Mouse (Mus musculus) left cerebral cortex, adult 9 months (tissue): ENCODE results near the gene Sctr.

ENCODE experiments used
- DNase-seq, 2 experiments: peaks; one replicate each; pipeline ENCODE4 v3.0.0; 2022; ENCODE audit warnings: low spot score in 2 of 2

Sctr gene

DNA sequence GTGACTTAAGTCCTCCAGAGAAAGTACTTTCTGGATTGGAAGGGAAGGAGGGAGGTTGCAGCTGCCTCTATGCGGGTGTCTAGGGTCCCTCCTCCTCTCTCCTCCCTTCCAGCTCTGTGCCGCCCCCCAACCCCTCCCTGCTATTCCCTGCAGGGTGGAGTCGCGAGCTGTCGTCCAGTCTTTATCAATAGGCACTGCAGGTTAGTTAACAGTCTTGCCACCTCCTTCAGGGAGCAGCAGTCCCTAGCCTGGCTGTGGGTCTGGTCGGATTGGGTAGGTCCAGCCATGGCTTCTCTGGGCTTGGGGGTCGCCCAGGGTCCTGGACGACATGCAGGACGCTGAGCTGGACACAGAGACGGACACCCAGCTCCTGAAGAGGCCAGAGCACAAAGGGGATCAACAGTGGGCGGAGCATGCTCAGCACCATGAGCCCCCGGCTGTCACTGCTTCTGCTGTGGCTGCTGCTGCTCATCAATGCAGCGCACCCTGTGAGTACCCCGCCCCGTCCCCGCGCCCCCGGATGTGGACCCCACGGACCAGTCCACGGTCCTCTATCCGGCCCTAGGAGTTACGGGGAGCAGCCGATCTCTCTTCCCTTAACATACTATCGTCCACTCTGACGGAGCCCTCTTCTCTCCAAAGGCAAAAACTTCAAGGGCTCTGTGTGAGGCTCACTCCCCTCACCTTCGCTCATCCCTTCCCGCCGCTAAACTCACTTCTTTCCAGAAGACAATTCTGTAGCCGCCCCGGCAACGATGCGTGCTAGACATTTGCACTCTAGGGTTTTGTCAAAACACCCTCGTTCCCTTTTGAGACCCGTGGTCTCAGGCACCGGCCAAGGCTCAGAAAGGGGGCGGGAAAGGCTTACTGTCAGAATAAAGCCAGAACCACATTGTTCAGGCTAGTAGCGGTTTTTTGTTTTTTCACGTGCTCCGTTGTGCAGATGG, at the start of gene Sctr:
TSS of gene Sctr (plus strand) at position 51 of the 947 bp plus-strand sequence.
- DNase-seq, result no peak

DNA sequence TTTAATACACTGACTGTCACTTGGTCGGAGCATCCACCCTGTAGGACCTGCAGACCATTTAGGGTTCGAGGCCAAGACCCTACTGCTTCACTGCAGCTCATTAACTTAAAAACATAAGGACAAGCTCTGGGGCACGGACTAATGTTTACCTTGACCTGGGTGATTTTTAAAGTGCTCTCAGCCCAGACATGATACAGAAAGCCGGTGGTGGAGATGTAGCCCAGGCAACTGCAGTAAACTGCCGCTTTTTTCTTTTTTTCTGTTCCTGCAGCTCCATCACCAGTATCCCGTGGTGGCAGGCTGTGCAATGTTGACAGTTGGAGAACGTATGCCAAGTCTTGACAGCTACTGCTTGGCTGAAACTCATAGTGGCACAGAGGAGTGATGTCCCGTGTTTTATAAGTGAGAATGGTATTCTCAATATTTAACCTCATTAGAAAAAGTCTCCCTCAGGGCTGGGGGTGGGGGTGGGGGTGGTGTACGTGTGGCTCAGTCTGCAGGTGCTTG, 48.9 kb upstream of the Sctr start:
- no peak for DNase-seq

DNA sequence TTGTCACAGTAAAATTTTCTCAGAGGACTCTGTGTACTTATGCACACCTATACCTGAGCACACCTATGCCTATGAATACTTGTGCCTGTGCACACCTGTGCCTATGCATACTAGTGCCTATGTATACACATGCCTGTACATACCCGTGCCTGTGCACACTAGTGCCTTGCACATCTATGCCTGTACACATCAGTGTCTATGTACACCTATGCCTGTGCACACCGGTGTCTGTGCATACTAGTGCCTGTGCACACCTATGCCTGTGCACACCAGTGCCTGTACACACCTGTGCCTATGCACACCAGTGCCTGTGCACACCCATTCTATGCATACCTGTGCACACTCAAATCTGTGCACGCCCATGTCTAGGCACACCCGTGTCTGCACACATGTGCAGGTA, 47.2 kb upstream of the Sctr start:
- DNase-seq, result no peak

DNA sequence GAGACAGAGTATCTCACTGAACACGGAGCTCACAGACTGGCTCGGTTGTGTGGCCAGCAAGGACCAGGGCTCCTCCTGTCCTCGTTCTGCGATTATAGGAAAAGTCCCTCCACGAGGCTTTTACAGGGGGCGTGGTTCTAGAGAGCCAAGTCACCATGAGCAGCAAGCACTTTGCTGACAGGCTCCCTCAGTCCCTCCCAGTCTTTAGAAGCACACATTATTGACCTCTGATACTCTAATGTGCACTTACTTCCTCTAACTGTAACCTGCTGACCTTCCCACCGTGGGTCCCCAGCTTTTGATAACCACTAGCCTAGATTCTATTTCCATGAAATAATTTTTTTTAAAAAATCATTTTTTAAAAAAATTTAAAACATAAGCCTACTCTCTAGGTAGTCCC, 46.8 kb upstream of the Sctr start:
- no peak for DNase-seq

DNA sequence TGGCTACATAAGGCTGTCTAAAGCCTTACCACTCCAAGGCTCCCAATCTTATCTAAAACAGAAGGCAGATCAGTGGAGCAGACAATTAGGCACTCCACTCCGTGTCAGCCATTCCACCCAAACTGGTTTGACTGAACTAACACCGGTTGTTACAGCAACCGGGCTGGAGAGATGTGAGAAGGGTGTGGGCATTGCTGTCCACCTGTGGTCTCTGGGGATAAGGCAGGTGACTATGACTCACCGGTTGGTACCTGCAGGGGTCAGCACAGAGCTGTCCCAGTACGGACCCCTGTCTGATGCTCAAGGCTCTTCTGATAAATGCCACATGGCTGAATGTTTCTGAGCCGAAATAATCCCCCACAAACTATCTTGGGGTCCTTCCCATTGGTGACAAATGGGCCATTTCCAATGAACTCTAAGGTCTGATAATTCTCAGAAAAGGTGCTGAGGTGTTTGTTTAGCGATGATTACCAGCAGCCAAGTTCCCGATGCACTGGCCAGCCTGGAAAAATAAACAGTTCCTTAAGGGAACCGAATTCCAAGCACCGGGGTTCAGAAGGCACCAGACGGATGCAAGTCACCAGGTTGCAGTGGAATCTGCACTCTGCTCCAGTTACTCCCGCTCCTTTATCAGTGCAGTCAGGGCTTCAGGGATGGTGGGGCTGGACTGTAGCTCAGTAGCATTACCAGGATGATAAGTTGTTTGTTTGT, 40.7 kb upstream of the Sctr start:
- DNase-seq, result no peak

DNA sequence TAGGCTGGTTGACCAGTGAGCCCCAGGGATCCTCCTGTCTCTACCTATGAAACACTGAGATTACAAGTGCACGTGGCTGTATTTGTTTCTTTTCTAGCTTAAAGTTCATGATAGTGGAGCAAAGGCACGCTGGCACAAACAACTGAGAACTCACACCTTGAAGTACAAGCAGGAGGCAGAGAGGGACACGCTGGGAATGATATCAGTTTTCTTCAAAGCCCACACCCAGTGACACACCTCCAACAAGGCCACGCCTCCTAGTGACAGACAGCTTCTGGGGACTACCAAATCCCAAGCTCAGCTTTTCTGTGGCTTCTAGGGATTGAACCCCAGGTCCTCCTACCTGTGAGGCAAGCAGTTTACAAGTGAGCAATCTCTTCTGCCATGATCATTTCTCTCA, 33.6 kb upstream of the Sctr start:
- no peak for DNase-seq

DNA sequence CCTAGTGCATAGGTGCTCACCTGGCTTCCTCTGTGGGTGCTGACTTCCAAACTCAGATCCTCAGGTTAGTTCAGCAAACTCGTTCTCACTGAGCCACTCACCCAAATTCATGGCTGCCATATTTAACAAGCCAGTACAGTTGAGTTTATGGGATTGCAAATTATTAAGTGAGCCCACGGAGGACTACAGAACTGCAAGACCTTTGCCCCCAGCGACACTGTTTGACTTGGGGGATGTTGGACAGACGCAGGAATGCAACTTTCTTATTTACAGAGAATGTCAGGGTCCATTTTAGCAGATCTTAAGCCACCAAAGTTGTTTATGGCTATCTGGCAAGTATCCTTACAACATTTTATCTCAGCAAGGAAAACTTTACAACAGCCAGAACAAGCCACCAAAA, 31.6 kb upstream of the Sctr start:
- DNase-seq, result no peak

DNA sequence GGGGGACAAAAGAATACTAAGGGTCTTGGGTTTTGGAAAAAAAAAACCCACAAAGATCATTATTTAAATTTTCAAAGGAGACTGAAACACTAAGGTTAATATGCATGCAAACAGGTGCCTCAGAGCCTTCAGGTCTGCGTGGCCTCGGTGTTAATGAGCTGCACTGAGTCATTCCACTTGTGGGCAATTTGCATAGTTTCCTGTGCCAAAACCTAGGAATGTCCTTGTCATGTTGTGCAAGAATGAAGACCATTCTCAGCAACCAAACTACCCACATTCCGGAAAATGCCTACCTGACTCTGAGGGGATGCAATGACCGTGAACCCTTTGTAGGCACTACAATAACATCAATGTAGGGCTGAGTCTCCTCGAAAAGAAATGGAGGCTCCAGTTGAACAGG, 20.1 kb upstream of the Sctr start:
- no peak for DNase-seq

DNA sequence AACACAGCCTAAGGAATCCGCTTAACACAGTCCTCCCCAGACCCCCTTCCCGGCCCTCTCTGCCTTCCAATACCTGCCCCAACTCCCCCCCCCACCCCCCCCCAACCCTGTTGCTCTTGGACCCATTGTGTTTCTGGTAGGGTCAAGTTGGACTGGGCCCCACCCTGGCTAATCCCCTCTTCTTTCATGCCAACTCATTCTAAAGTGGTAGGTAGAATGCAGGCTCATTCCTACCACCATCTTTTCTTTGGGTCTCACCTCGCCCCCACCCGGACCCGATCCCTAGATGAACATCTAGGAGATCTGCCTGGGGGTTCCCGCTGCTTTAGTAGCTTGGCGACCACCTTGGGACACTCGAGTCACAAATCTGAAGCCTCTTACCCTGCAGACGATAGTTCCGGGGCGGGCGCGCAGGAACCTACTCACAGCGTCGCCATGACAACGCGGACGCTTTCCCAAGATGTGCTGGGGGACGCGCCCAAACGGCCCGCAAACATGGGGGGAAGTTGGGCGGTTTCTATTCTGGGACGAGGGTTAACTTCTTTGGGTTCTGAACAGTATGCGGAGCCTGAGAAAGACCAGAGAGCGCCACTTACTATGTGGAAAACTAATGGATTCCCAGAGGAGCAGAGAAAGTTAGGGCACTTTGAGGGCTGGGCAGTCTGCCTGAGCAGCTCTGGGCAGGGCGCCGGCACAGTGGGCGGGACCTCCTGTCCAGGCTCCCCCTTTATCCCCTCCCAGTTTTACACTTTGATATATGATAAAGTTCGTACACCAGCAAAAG, 9.7 kb upstream of the Sctr start, which contains the start of gene Cfap221:
TSS of gene Cfap221 (minus strand) at position 437 of the 784 bp plus-strand sequence.
- DNase-seq, result peak; percentile 5 to 56

DNA sequence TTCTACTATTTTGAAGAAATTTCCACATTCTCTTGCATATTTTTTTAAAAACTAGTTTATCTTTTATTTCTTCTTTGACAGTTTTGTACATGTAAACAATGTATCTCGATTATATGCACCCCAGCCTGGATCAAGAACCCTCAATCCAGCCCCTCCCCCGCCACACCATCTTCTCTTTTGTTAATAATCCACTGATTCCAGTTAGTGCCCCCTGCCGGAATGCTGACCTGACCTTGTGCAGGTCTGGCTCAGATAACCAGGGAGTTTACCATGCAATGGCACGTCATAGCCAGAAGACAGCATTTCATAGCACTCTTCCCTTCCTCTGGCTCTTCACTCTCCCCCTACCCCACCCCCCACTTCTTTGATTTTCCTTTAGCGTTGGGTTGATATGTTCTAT, 9.1 kb upstream of the Sctr start:
- DNase-seq, result no peak

DNA sequence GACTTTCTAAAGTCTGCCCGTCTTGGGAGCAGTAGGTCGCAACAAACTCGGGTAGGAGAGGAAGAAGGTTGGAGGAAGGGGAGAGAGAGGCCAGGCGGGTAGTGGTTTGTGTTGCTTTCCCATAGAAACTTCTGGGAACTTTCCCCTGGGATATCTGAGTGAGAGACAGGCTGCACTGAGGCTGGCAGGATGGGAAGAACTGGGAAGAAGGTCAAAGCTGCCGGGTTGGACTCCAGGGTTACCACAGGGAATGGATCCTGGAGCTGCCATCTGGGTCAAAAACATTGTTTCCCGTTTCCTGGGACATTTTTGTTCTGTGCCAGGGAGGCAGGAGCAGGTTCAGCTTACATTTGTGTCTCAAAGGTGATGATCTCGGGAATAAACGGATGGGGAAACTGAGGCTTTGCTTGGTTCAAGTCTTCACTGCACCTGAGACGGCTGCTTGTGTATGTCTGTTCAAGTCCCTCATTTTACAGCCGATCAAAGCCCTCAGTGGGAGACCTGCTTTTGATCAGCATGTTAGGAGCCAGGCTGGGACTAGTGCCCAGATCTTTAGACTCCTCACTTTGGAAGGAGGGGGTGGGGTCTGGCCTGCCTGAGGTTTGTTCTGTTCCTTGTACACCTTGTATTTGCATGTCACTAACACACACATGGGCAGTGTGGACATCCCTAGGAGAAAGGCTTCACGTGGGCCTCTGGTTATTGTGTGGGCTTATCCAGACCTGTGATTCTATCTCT, 1.3 kb downstream of the Sctr start:
- DNase-seq, result no peak

DNA sequence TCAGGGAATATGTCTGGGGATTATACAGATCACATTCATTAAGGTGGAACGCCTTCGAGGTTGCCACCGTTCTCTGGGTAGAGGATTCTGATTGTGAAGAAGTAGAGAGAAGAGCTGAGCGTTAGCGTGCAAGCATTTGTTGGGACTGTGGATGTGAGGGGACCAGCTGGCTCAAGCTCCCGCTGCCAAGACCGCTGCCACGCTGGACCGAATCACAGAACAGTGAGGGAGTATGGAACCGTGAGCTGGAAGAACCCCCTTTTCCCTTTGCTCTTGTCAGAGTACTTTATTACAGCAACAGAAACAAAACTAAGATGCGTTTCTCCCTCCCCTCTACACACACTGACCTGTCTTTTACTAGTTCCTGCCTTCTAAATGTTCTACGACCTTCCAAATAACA, 5.9 kb downstream of the Sctr start:
- no peak for DNase-seq

DNA sequence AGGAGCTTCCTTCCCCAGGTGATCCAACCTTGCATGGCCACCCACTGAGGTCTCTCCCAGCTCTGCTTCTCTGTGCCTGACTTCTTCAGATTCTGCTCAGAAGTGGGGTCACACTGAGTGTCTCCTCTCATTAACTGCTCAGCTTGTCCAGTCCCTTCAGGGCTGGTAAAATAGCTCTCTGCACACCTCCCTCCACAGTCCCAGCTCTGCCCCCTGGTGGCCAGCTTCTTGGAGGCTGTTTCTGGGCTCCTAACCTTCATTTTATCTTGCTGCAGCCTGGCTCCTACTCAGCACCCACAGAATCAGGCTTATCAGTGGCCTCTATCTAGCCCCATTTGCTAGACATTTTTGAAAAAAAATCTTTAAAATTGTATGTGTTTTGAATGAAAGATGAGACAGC, 6.4 kb downstream of the Sctr start:
- DNase-seq, result peak in 1 of 2 experiments; percentile 58

DNA sequence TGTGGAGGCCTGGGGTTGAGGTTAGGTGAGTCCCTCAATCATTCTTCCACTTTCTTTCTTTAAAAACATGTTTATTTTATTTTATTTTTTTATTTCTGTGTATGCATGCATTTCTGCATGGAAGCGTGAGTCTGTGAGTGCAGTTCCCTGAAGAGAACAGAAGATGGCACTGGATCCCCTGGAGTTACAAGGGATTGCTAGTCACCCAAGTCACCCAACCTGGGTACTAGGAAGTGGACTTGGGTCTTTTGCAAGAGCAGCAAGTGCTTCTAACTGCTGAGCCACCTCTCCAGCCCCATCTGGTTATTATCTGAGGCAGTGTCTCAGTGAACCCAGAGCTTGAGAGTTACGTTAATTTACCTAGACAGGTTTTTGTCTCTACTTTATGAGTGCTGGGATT, 9.5 kb downstream of the Sctr start:
- no peak for DNase-seq

DNA sequence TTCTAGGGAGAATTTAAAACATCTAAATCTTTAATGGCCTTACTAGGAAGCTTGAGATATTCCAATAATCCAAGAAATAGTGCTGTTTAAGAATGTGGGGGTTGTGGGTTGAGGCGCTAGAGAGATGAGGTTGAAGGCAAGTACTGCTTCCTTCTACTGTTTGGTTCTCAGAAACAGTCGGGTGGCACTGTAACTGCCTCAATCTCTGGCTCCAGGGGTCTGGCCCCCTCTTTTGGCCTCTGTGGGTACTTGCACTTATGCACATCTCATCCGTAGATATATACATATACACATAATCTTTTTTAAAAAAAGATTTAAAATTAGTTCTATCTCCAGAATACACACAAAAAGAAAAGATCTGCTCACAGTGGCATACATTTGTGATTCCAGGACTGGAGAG, 12.2 kb downstream of the Sctr start:
- DNase-seq, result no peak

DNA sequence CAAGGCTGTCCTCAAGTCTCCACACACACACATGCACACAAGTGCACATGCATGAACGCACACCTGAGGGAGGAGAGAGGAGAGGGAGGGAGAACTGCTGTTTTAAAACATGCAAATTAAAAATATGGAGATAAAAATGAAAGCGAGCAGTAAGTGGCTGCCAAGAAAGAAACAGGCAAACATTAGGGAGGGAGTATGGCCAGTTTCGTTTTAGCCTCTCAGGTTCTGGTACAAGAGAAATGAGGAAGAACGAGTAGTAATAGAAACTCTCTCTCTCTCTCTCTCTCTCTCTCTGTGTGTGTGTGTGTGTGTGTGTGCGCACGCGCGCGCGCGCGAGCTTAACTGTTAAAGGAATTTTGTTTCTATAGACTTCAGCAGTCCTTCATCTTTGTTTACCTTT, 12.7 kb downstream of the Sctr start:
- no peak for DNase-seq

DNA sequence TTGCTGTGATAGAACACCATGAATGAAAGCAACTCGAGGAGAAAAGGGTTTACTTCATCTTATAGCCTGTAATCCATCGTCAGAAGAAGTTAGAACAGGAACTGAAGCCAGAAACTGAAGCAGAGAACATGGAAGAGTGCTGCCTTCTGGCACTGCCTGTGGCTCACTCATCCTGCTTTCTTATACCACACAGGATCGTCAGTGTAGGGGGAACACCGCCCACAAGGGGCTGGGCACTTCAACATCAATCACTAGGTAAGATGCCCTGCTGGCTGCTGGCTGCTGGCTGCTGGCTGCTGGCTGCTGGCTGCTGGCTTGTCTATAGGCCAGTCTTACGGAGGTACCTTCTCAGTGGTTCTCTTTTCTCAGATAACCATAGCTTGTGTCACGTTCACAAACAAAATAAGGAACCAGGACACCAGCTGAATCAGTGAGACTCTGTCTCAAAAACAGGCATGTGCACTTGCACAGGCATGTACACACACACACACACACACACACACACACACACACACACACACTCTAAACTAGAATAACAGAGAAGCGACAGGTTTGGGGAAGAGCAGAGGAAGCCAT, 13.7 kb downstream of the Sctr start:
- no peak for DNase-seq

DNA sequence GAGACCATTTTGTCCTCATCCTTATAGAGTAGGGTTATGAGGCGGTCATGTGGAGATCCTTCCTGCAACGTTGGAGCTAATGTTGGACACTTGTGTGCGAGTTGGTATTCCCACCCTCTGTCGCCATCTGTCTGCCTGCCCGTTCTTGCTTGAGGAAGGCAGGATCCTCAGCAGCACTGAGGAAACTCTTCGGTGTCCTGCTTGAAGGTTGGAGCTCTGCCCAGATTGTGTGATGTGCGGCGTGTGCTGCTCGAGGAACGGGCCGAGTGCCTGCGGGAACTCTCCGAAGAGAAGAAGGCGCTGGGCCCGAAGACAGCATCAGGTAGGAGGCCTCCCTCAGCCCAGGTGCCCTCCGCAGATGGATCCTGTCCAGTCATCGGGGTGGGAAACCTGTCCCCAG, 15.3 kb downstream of the Sctr start:
- DNase-seq, result peak in 1 of 2 experiments; percentile 32

DNA sequence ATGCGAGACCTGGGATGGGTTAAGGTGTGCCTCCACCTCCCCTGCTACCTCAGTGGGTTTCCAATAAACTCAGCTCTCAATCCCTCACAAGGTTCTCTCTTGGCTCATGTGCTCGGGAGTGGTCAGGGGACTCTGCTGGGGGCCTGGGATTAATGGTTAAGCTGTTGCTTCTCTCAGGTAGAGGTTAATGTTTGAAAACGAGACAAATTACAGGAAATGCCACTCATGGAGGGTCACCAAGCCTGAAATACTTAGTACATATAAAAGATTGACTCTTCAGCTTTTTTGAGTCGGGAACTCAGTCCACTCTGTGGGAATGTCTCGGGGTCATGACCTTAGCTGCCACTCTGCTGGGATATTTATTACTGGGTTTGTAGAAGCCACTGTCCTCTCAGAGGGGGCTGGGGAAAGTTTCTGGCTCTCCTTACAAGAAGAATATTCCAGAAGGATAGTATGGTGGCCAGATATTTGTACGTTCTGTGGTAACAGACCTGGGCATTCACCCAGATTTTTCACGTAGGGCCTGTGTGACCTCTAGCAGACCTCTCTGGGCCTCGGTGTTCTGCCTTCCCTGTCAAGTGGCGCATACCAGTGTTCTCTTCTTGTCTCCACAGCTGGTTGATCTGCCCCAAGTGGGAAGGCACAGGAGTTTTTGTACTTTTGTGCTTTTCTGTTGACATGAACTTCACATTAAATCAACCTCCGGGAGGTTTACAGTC, 17.8 kb downstream of the Sctr start:
- no peak for DNase-seq

DNA sequence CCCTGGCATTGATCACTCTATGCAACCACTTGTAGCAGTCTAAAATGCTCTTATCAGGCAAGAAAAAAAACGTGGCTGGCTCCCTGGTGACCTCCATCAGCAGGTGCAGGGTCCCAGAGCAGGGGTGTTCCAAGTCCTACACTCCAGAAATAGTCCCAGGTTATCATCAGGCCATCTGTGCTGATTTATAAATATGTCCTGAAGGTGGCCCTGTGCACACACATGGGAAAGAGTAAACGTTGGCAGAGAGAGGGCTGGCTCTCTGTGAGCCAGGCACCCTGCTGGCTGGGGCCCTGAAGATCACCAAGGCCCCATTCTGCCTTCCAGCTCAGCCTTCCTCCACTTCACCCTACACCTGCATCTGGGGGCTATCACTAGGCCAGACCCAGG, 18.4 kb downstream of the Sctr start:
- no peak for DNase-seq
